Mouse (Mus musculus) MEL (cell line): ENCODE data around the gene Rac2. TPM values are rescaled to one million over a fixed set of nuclear protein-coding genes. Genes with fewer than 3 reads are reported as not detected.

Experiments used
- DNase-seq: peaks from one replicate; pipeline ENCODE4 v3.0.0; 2011; ENCODE audit warnings: low read depth, low spot score
- H3K27ac ChIP-seq: 2 replicates; pipeline ENCODE4 v1.5.1; 2012; ENCODE audit warnings: low read depth, mild to moderate bottlenecking, control low read depth, low read length, moderate library complexity; ENCODE audit not compliant: control insufficient read depth
- H3K27me3 ChIP-seq, 2 experiments: fragments of 150-350 bp in 1 of 2; sonication (generic) in 1 of 2; 2 replicates each; pipeline ENCODE4 v1.6.1; 2012; ENCODE audit warnings: low read length in 2 of 2, mild to moderate bottlenecking in 2 of 2, improper control_type of control experiment in 1 of 2, moderate library complexity in 1 of 2; ENCODE audit not compliant: insufficient read depth in 2 of 2, control insufficient read depth in 1 of 2
- H3K36me3 ChIP-seq, 2 experiments: 2 replicates each; pipeline ENCODE4 v1.6.1; 2012 to 2014; ENCODE audit warnings: low read length in 2 of 2, improper control_type of control experiment in 1 of 2, inconsistent platforms in 1 of 2, mild to moderate bottlenecking in 1 of 2; ENCODE audit not compliant: insufficient read depth in 2 of 2, control insufficient read depth in 1 of 2
- H3K4me1 ChIP-seq, 2 experiments: fragments of 150-350 bp in 1 of 2; sonication (generic) in 1 of 2; 2 replicates each; pipeline ENCODE4 v1.6.1; 2012; ENCODE audit warnings: low read length in 2 of 2, improper control_type of control experiment in 1 of 2, mild to moderate bottlenecking in 1 of 2; ENCODE audit not compliant: insufficient read depth in 2 of 2, control insufficient read depth in 1 of 2
- H3K4me3 ChIP-seq, 2 experiments: fragments of 150-350 bp in 1 of 2; sonication (generic) in 1 of 2; 2 replicates each; pipeline ENCODE4 v1.5.1; 2012; ENCODE audit warnings: low read depth in 2 of 2, low read length in 2 of 2, mild to moderate bottlenecking in 2 of 2, moderate library complexity in 2 of 2, control low read depth in 1 of 2, improper control_type of control experiment in 1 of 2; ENCODE audit not compliant: control insufficient read depth in 1 of 2, insufficient read depth in 1 of 2
- H3K79me2 ChIP-seq: 2 replicates; pipeline ENCODE4 v1.6.1; 2012; ENCODE audit warnings: mild to moderate bottlenecking, low read length, moderate library complexity; ENCODE audit not compliant: control insufficient read depth, poor library complexity, insufficient read depth
- H3K9ac ChIP-seq: 2 replicates; pipeline ENCODE4 v1.6.1; 2012; ENCODE audit warnings: low read depth, mild to moderate bottlenecking, control low read depth, low read length, moderate library complexity; ENCODE audit not compliant: control insufficient read depth, poor library complexity, severe bottlenecking
- H3K9me3 ChIP-seq: fragments of 150-350 bp; sonication (generic); replicated peaks from 2 replicates; pipeline ENCODE4 v1.6.1; 2012; ENCODE audit warnings: mild to moderate bottlenecking, low read length, improper control_type of control experiment, moderate library complexity; ENCODE audit not compliant: insufficient read depth
- CHD1 ChIP-seq: IDR thresholded peaks from 2 replicates; pipeline ENCODE4 v1.6.1; 2012; ENCODE audit warnings: low read depth, mild to moderate bottlenecking, inconsistent platforms, low read length, improper control_type of control experiment
- CHD2 ChIP-seq: IDR thresholded peaks from 2 replicates; pipeline ENCODE4 v1.6.1; 2011; ENCODE audit warnings: low read length, improper control_type of control experiment
- CTCF ChIP-seq, 3 experiments: IDR thresholded peaks in 2 of 3; conservative IDR thresholded peaks in 1 of 3; 2 replicates each; pipeline ENCODE4 v1.5.1; 2011 to 2012; ENCODE audit warnings: low read length in 3 of 3, low read depth in 2 of 3, mild to moderate bottlenecking in 2 of 3, improper control_type of control experiment in 1 of 3, inconsistent platforms in 1 of 3, mixed read lengths in 1 of 3, moderate library complexity in 1 of 3; ENCODE audit not compliant: control insufficient read depth in 1 of 3, insufficient read depth in 1 of 3, poor library complexity in 1 of 3, severe bottlenecking in 1 of 3
- E2F4 ChIP-seq: IDR thresholded peaks from 2 replicates; pipeline ENCODE4 v1.6.1; 2011; ENCODE audit warnings: low read depth, low read length, improper control_type of control experiment, borderline replicate concordance
- EP300 ChIP-seq, 2 experiments: IDR thresholded peaks; 2 replicates each; pipeline ENCODE4 v1.6.1; 2011; ENCODE audit warnings: improper control_type of control experiment in 2 of 2, low read length in 2 of 2, low read depth in 1 of 2, mild to moderate bottlenecking in 1 of 2
- GABPA ChIP-seq: IDR thresholded peaks from 2 replicates; pipeline ENCODE4 v1.6.1; 2012; ENCODE audit warnings: low read depth, mild to moderate bottlenecking, inconsistent platforms, low read length, improper control_type of control experiment, moderate library complexity
- HCFC1 ChIP-seq: IDR thresholded peaks from 2 replicates; pipeline ENCODE4 v1.6.1; 2012; ENCODE audit warnings: low read depth, mild to moderate bottlenecking, inconsistent platforms, low read length, improper control_type of control experiment, moderate library complexity
- JUND ChIP-seq: IDR thresholded peaks from 2 replicates; pipeline ENCODE4 v1.6.1; 2011; ENCODE audit warnings: low read depth, mild to moderate bottlenecking, improper control_type of control experiment, low read length
- KAT2A ChIP-seq: conservative IDR thresholded peaks from 2 replicates; pipeline ENCODE4 v1.6.1; 2012; ENCODE audit warnings: low read depth, low read length, improper control_type of control experiment, inconsistent platforms
- MAFK ChIP-seq: IDR thresholded peaks from 2 replicates; pipeline ENCODE4 v1.6.1; 2011; ENCODE audit warnings: low read depth, mild to moderate bottlenecking, low read length, improper control_type of control experiment, borderline replicate concordance
- MAX ChIP-seq: IDR thresholded peaks from 2 replicates; pipeline ENCODE4 v1.6.1; 2011; ENCODE audit warnings: low read length, improper control_type of control experiment
- MEF2A ChIP-seq: IDR thresholded peaks from 2 replicates; pipeline ENCODE4 v1.6.1; 2014; ENCODE audit warnings: low read depth, mild to moderate bottlenecking, inconsistent platforms, low read length, improper control_type of control experiment; ENCODE audit not compliant: poor library complexity, insufficient replicate concordance, severe bottlenecking; ENCODE audit errors: extremely low read depth
- MXI1 ChIP-seq: IDR thresholded peaks from 2 replicates; pipeline ENCODE4 v1.6.1; 2011; ENCODE audit warnings: mild to moderate bottlenecking, low read depth, low read length, improper control_type of control experiment
- MYC ChIP-seq: IDR thresholded peaks from 2 replicates; pipeline ENCODE4 v1.6.1; 2011; ENCODE audit warnings: low read depth, mild to moderate bottlenecking, low read length, improper control_type of control experiment, moderate library complexity
- NELFE ChIP-seq: IDR thresholded peaks from 2 replicates; pipeline ENCODE4 v1.6.1; 2011; ENCODE audit warnings: low read depth, low read length, improper control_type of control experiment
- POLR2AphosphoS2 ChIP-seq: IDR thresholded peaks from 2 replicates; pipeline ENCODE4 v1.6.1; 2011; ENCODE audit warnings: low read length, improper control_type of control experiment
- POLR2AphosphoS5 ChIP-seq: IDR thresholded peaks from 2 replicates; pipeline ENCODE4 v1.6.1; 2012; ENCODE audit warnings: low read depth, borderline replicate concordance, mild to moderate bottlenecking, inconsistent platforms, low read length, moderate library complexity, mixed read lengths
- RAD21 ChIP-seq: IDR thresholded peaks from 2 replicates; pipeline ENCODE4 v1.6.1; 2011; ENCODE audit warnings: mild to moderate bottlenecking, low read depth, low read length, improper control_type of control experiment
- SIN3A ChIP-seq: IDR thresholded peaks from 2 replicates; pipeline ENCODE4 v1.6.1; 2012; ENCODE audit warnings: low read length, improper control_type of control experiment, inconsistent platforms
- TBP ChIP-seq: IDR thresholded peaks from 2 replicates; pipeline ENCODE4 v1.8.0; 2011; ENCODE audit warnings: low read depth, low read length, improper control_type of control experiment
- TCF12 ChIP-seq: IDR thresholded peaks from 2 replicates; pipeline ENCODE4 v1.6.1; 2014; ENCODE audit warnings: low read depth, mild to moderate bottlenecking, inconsistent platforms, low read length, improper control_type of control experiment, moderate library complexity
- UBTF ChIP-seq: IDR thresholded peaks from 2 replicates; pipeline ENCODE4 v1.6.1; 2012; ENCODE audit warnings: low read depth, mild to moderate bottlenecking, inconsistent platforms, low read length, improper control_type of control experiment, moderate library complexity, borderline replicate concordance; ENCODE audit not compliant: insufficient read depth
- USF2 ChIP-seq, 2 experiments: IDR thresholded peaks; 2 replicates each; pipeline ENCODE4 v1.6.1; 2011 to 2012; ENCODE audit warnings: improper control_type of control experiment in 2 of 2, low read length in 2 of 2, borderline replicate concordance in 1 of 2, inconsistent platforms in 1 of 2, low read depth in 1 of 2, mild to moderate bottlenecking in 1 of 2; ENCODE audit not compliant: insufficient read depth in 1 of 2
- ZC3H11A ChIP-seq: IDR thresholded peaks from 2 replicates; pipeline ENCODE4 v1.6.1; 2012; ENCODE audit warnings: low read depth, mild to moderate bottlenecking, inconsistent platforms, low read length, improper control_type of control experiment
- ZKSCAN1 ChIP-seq: IDR thresholded peaks from 2 replicates; pipeline ENCODE4 v1.6.1; 2012; ENCODE audit warnings: low read depth, mild to moderate bottlenecking, inconsistent platforms, low read length, improper control_type of control experiment, moderate library complexity
- ZMIZ1 ChIP-seq: IDR thresholded peaks from 2 replicates; pipeline ENCODE4 v1.6.1; 2012; ENCODE audit warnings: low read depth, mild to moderate bottlenecking, inconsistent platforms, low read length, improper control_type of control experiment, moderate library complexity
- polyA plus RNA-seq, 2 experiments: library from polyadenylated mRNA; stranded (reverse) in 1 of 2; unstranded in 1 of 2; fragments of >175 nt in 1 of 2; fragments of >200 nt in 1 of 2; gene quantifications; 2 replicates each; pipeline versions ENCODE4 v1.2.1 to v1.2.4; 2012; ENCODE audit warnings: low replicate concordance in 2 of 2, low read depth in 1 of 2; ENCODE audit not compliant: insufficient read length in 2 of 2, insufficient read depth in 1 of 2, missing spikeins in 1 of 2
- total RNA-seq: library from RNA; depleted of rRNA; stranded (reverse); fragments of 300-350 nt; gene quantifications from 2 replicates; pipeline ENCODE4 v1.2.3, GENCODE M21; 2012

Gene Rac2
- total and polyA plus RNA-seq, 3 experiments, result 257 to 881 (median 772) TPM

GRCm38 (mm10) chr15:78587050-78587994 is 14.7 kb upstream of the Rac2 start (continued):
- TF ChIP-seq TBP (no peak), POLR2AphosphoS5 (no peak), GABPA (no peak), TCF12 (no peak), MYC (no peak), ZMIZ1 (no peak), MAX (no peak), ZC3H11A (peak; percentile 68), RAD21 (peak; percentile 75), JUND (no peak), USF2 (IDR thresholded peaks at IDR 0.05; ENCODE audit: borderline replicate concordance in 1 of 2, insufficient read depth in 1 of 2, low read depth in 1 of 2, low read length in 2 of 2) (no peak), SIN3A (no peak), CHD1 (no peak), EP300 (IDR thresholded peaks at IDR 0.05; ENCODE audit: low read depth in 1 of 2, low read length in 2 of 2) (no peak), CTCF (IDR thresholded peaks at IDR 0.05 in 2 of 3, conservative IDR thresholded peaks at IDR 0.05 in 1 of 3; ENCODE audit: control insufficient read depth in 1 of 3, insufficient read depth in 1 of 3, low read depth in 2 of 3, low read length in 3 of 3, poor library complexity in 1 of 3, severe bottlenecking in 1 of 3) (peak; percentile 89 to 98 (median 91)), MXI1 (no peak), MEF2A (no peak), ZKSCAN1 (no peak), CHD2 (no peak), E2F4 (no peak), KAT2A (no peak)

- no peak overlapping the region for H3K9ac ChIP-seq
- H3K27me3 ChIP-seq, result 0 out of 4 replicates have a peak, but pooled peaks cover 0 to 2% of the 10 kb centered on the region in 2 experiments
- H3K36me3 ChIP-seq, result peaks cover 0 to 2% of the 10 kb centered on the region in 2 experiments; a peak in 1 of 4 replicates
- no peaks in the 10 kb centered on the region; the same call in 1 of the 2 replicates for H3K79me2 ChIP-seq
- no peaks in the 10 kb centered on the region for H3K9me3 ChIP-seq
- no peak overlapping the region for H3K4me3 ChIP-seq
- TF ChIP-seq MAFK (no peak), UBTF (no peak), HCFC1 (no peak), POLR2AphosphoS2 (no peak), NELFE (no peak), TBP (no peak)
- DNase-seq, result no peak
- H3K4me1 ChIP-seq, result peaks cover 2% of the 10 kb centered on the region in 2 experiments
- no peak overlapping the region for H3K27ac ChIP-seq
Observed at GRCm38 (mm10) chr15:78585404-78585803, 12.8 kb upstream of the Rac2 start.
